Mouse (Mus musculus): ENCODE results near the gene Phtf2.

DNA sequence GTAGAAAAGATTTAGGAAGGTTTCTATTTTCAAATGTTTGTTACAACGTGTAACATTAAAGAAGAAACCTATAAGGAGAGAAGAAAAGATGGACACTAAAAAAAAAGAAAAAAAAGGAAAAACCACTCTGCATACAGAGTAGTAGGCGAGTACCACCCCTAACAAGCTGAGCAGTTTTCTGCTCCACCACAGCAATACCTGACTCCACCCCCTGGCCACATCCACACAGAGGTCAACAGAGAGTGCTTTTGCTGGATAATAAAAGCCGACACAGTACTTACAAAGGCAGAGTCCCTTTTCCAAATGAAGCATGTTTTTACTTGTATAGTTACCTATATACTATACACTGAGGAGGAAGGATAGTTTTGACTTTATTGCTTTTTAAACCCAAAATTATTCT is 42.7 kb upstream of the Phtf2 start:
- TF ChIP-seq CTCF (IDR thresholded peaks at IDR 0.05; ENCODE audit: low read depth, low read length) (no peak), POLR2A (IDR thresholded peaks at IDR 0.05; ENCODE audit: borderline replicate concordance, low read depth, low read length) (no peak)
